Mouse (Mus musculus) megakaryocyte, embryonic 14.5 days (primary cell): ENCODE data around the gene Sdhaf4.

Source experiments
- FLI1 ChIP-seq: IDR thresholded peaks from 2 replicates; pipeline ENCODE4 v1.6.1; 2012; ENCODE audit warnings: low read length, inconsistent platforms, mixed read lengths
- GATA1 ChIP-seq: IDR thresholded peaks from 3 replicates; pipeline ENCODE4 v1.6.1; 2012; ENCODE audit warnings: mixed read lengths, low read length, inconsistent platforms, borderline replicate concordance

DNA sequence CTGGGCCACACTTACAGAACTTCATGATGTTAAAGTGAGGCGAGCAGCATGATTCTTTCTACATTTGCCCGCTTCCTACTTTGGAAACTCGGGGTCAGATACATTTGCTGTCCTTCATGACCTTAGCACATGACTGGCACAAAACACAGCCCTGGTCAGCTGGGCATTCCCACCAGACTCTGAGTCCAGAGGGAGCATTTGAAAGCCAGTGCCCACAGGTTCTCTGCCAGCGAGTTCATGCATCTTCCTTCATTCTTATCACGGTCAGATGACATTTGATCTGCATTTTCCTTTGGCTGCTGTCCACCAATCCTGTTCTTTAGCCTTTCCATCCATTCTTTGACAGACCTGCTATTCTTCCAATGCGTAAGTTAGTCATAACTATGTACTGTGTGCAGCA lies 4.6 kb upstream of the Sdhaf4 start:
- TF ChIP-seq GATA1, result no peak
- TF ChIP-seq FLI1, result no peak
